Mouse (Mus musculus) testis, postnatal 10 days (tissue): ENCODE measurements around the gene Fabp7.

Experiments used
- DNase-seq: peaks from one replicate; pipeline ENCODE4 v3.0.0; 2021; ENCODE audit warnings: low spot score

The Fabp7 gene

GRCm38 (mm10) chr10:57799486-57799885 is 14.8 kb downstream of the Fabp7 start:
- DNase-seq = no peak

- no peak for DNase-seq
These were observed 23.1 kb downstream of the Fabp7 start for GRCm38 (mm10) chr10:57807754-57808153.

GRCm38 (mm10) chr10:57812161-57812856 is 27.6 kb downstream of the Fabp7 start:
- DNase-seq = no peak

GRCm38 (mm10) chr10:57814295-57814694 is 29.6 kb downstream of the Fabp7 start:
- DNase-seq = no peak

GRCm38 (mm10) chr10:57815869-57816268 is 31.2 kb downstream of the Fabp7 start:
- DNase-seq = no peak

GRCm38 (mm10) chr10:57819209-57819608 is 34.5 kb downstream of the Fabp7 start:
- no peak for DNase-seq

- no peak for DNase-seq
These were observed 37.8 kb downstream of the Fabp7 start for GRCm38 (mm10) chr10:57822473-57822872.

- DNase-seq = no peak
These were observed 44.0 kb downstream of the Fabp7 start for GRCm38 (mm10) chr10:57828649-57829048.

- DNase-seq = no peak
These were observed 44.9 kb downstream of the Fabp7 start for GRCm38 (mm10) chr10:57829621-57830020.

- no peak for DNase-seq
These were observed 50.4 kb downstream of the Fabp7 start for GRCm38 (mm10) chr10:57835094-57835493.

- no peak for DNase-seq
These were observed 51.3 kb downstream of the Fabp7 start for GRCm38 (mm10) chr10:57835982-57836381.
